ENCODE assay signal across 8 mouse cellular contexts in genomic region chr17:26424973-26425735, GRCm38 (mm10). TPM values are rescaled to one million over a fixed set of nuclear protein-coding genes. Genes with fewer than 3 reads are reported as not detected.
DNase-seq lines count a peak whose midpoint lies in the region; ATAC-seq and TF ChIP-seq lines count a peak whose summit lies in the region.

No protein-coding gene starts in this region.

- H3K4me3 ChIP-seq in spleen, adult 2 months (ENCODE audit: extremely low read depth, insufficient read depth, insufficient read length) = no peak overlapping the region
- H3K4me3 ChIP-seq in heart, postnatal 0 days (ENCODE audit: low read depth, low read length) = no peak overlapping the region
- H3K4me3 ChIP-seq in stomach, embryonic 15.5 days (replicated peaks) = no peak overlapping the region

- H3K27ac ChIP-seq in spleen, adult 2 months (ENCODE audit: insufficient read depth, low read length) = peak overlapping the region; percentile 52; the same call in 1 of the 2 replicates
- peak overlapping the region; percentile 91 for H3K27ac ChIP-seq in heart, postnatal 0 days (ENCODE audit: low read depth)
- peak overlapping the region; percentile 82 for H3K27ac ChIP-seq in stomach, embryonic 15.5 days

- H3K27me3 ChIP-seq in spleen, adult 2 months (ENCODE audit: control insufficient read depth, insufficient read depth, low read length) = no peaks in the 10 kb centered on the region
- H3K27me3 ChIP-seq in heart, postnatal 0 days (ENCODE audit: control insufficient read depth, insufficient read depth, low read length) = no peaks in the 10 kb centered on the region
- H3K27me3 ChIP-seq in stomach, embryonic 15.5 days (replicated peaks) = no peaks in the 10 kb centered on the region

- TF ChIP-seq CTCF in spleen, adult 2 months (IDR thresholded peaks at IDR 0.05; ENCODE audit: extremely low read depth, insufficient read depth, insufficient read length, insufficient replicate concordance) = no peak
- no peak for TF ChIP-seq CTCF in heart, postnatal 0 days (IDR thresholded peaks at IDR 0.05; ENCODE audit: low read depth)

- H3K9ac ChIP-seq in heart, postnatal 0 days (replicated peaks; ENCODE audit: low read depth, low read length) = no peak overlapping the region
- no peak overlapping the region for H3K9ac ChIP-seq in stomach, embryonic 15.5 days

- H3K9me3 ChIP-seq in heart, postnatal 0 days (replicated peaks; ENCODE audit: control insufficient read depth, low read length) = no peaks in the 10 kb centered on the region
- H3K9me3 ChIP-seq in stomach, embryonic 15.5 days = no peaks in the 10 kb centered on the region

- WGBS in spleen, adult 2 months = 88% methylated on average over 13 of the region's 13 CpGs
- 28% methylated on average over 13 of the region's 13 CpGs for WGBS in heart, postnatal 0 days
- WGBS in stomach, embryonic 15.5 days = 67% methylated on average over 13 of the region's 13 CpGs

- H3K36me3 ChIP-seq in spleen, adult 2 months (ENCODE audit: control insufficient read depth, insufficient read depth, low read length) = no peaks in the 10 kb centered on the region
- no peaks in the 10 kb centered on the region; the same call in 1 of the 2 replicates for H3K36me3 ChIP-seq in heart, postnatal 0 days (replicated peaks; ENCODE audit: control insufficient read depth, insufficient read depth, low read length)
- no peaks in the 10 kb centered on the region for H3K36me3 ChIP-seq in stomach, embryonic 15.5 days

- TF ChIP-seq POLR2A in spleen, adult 2 months (IDR thresholded peaks at IDR 0.05; ENCODE audit: low read depth, low read length) = no peak

- peak; percentile 79; the same call in 1 of the 2 replicates for TF ChIP-seq EP300 in heart, postnatal 0 days (IDR thresholded peaks at IDR 0.05; ENCODE audit: low read depth)

- peak overlapping the region; percentile 8; the same call in 1 of the 2 replicates for H3K4me2 ChIP-seq in heart, postnatal 0 days (ENCODE audit: low read depth, low read length)
- no peak overlapping the region for H3K4me2 ChIP-seq in stomach, embryonic 15.5 days

- H3K4me1 ChIP-seq in spleen, adult 2 months (ENCODE audit: control insufficient read depth, insufficient read depth, insufficient read length) = no peaks in the 10 kb centered on the region; the same call in 1 of the 2 replicates
- peaks cover 30% of the 10 kb centered on the region for H3K4me1 ChIP-seq in heart, postnatal 0 days (ENCODE audit: control insufficient read depth, insufficient read depth)
- H3K4me1 ChIP-seq in stomach, embryonic 15.5 days = peaks cover 44% of the 10 kb centered on the region

- ATAC-seq in cerebellum, adult (ENCODE audit: insufficient number of reproducible peaks, low FRiP score, low TSS enrichment) = no peak
- peak; percentile 85 for ATAC-seq in heart, postnatal 0 days (ENCODE audit: insufficient read depth, low read depth)
- ATAC-seq in stomach, embryonic 15.5 days (ENCODE audit: insufficient read depth, low FRiP score, low read depth) = no peak

- DNase-seq in cerebellum, postnatal 14 days = peak; percentile 56 to 70
- no peak for DNase-seq in spleen, adult 2 months (ENCODE audit: low read depth in 1 of 2, low spot score in 2 of 2)
- DNase-seq in spleen, postnatal 4 days (ENCODE audit: low spot score in 2 of 2) = no peak
- peak; percentile 91 for DNase-seq in heart, postnatal 0 days (ENCODE audit: low spot score)
- peak; percentile 53 to 55 for DNase-seq in layer of hippocampus, postnatal 36 days
- no peak for DNase-seq in thymus, postnatal 10 days (ENCODE audit: low spot score in 2 of 2)

RNA-seq across cellular contexts. Expression of gene Neurl1b, which starts 10.5 kb away (rescaled TPM):
- polyA plus RNA-seq in spleen, adult 2 months (2012; rRNA removed) = 7.9 and 14.5 TPM in 2 replicates
- total RNA-seq in heart, postnatal 0 days (2014; rRNA removed; ENCODE audit: low replicate concordance) = 66.1 and 143 TPM in 2 replicates
- polyA plus RNA-seq in heart, postnatal 0 days (2015; fragmentation: Nextera tagmentation; extraction: Ambion mirVana) = 1.2 and 1.6 TPM in 2 replicates
- 10 to 100 TPM; 76.7 to 80.8 TPM for total RNA-seq in layer of hippocampus, postnatal 36 days (2021)
- 2.5 and 2.6 TPM in 2 replicates for polyA plus RNA-seq in stomach, embryonic 15.5 days (2015; fragmentation: Nextera tagmentation; extraction: Ambion mirVana)

Comparison
In these comparisons a context has a peak if more than half of its experiments do, and no peak if none do; other contexts are left out.
1. DNase-seq: peak in cerebellum, postnatal 14 days (2 of 2), heart, postnatal 0 days (single experiment) and layer of hippocampus, postnatal 36 days (2 of 2); none in spleen, adult 2 months (0 of 2), spleen, postnatal 4 days (0 of 2) and thymus, postnatal 10 days (0 of 2).
2. Peak in every context shown above with its lines, with median percentiles within 50 percentile points of each other: H3K27ac ChIP-seq.